Mouse (Mus musculus): ENCODE measurements at regions not wholly inside any gene's neighbourhood (a gene's known extent, or its start where the extent isn't known, plus 50 kb on each side); places are given as distances from the start of the nearest gene placed in this dataset.

GRCm38 (mm10) chr5:47528671-47529070 is 454.3 kb upstream of the Slit2 start:
- DNase-seq = no peak

- DNase-seq = no peak
Observed at GRCm38 (mm10) chr5:47537532-47537931, 445.4 kb upstream of the Slit2 start.

GRCm38 (mm10) chr5:47542248-47542647 is 440.7 kb upstream of the Slit2 start:
- no peak for DNase-seq

- DNase-seq = no peak
Observed at GRCm38 (mm10) chr5:47556717-47557116, 426.2 kb upstream of the Slit2 start.

GRCm38 (mm10) chr5:47557152-47557800 is 425.7 kb upstream of the Slit2 start:
- no peak for DNase-seq
